Mouse (Mus musculus): ENCODE results near the gene Hcfc2. TPM values are rescaled to one million over a fixed set of nuclear protein-coding genes. Genes with fewer than 3 reads are reported as not detected.

Hcfc2 gene
- total RNA-seq, 2 experiments from 2014 or later: 31.3 to 31.6 TPM

Other genes with a start within 250 kb of the Hcfc2 start
- gene Gm1553, start 203.5 kb upstream of the Hcfc2 start, total RNA-seq (2021): not detected
- 10 to 100 TPM; 29.3 to 31.4 TPM for gene 1190007I07Rik, start 72.9 kb upstream of the Hcfc2 start, total RNA-seq (2021)
- gene Tdg, start 66.3 kb upstream of the Hcfc2 start, total RNA-seq (2021): 10 to 100 TPM; 15.9 to 18.8 TPM
- gene Glt8d2, start 5.5 kb upstream of the Hcfc2 start, total RNA-seq (2021): 1 to 10 TPM; 3.4 to 3.6 TPM
- gene Nfyb, start 68.0 kb downstream of the Hcfc2 start, total RNA-seq (2021): 10 to 100 TPM; 13.3 to 17.6 TPM
- 10 to 100 TPM; 44.1 to 50.2 TPM for gene Txnrd1, start 137.8 kb downstream of the Hcfc2 start, total RNA-seq (2021)
- 1 to 10 TPM in 1 of 2 experiments, under 1 TPM in 1; 0.57 to 1.3 TPM for gene Eid3, start 170.5 kb downstream of the Hcfc2 start, total RNA-seq (2021)